Mouse (Mus musculus) heart, embryonic 16.5 days (tissue): Measurements from ENCODE around the gene Cyp17a1. TPM values are rescaled to one million over a fixed set of nuclear protein-coding genes. Genes with fewer than 3 reads are reported as not detected.

Experiments
- ATAC-seq: fragments of 200-750 bp; cut with Nextera tagmentation; replicated peaks from 2 replicates; pipeline ENCODE4 v1.8.0; 2017; ENCODE audit warnings: moderate number of reproducible peaks; ENCODE audit not compliant: insufficient read depth, low FRiP score; ENCODE audit errors: extremely low read depth
- H3K27ac ChIP-seq: fragments of 300-500 bp; sonication (generic); 2 replicates; pipeline ENCODE4 v1.5.1; 2014; ENCODE audit warnings: mild to moderate bottlenecking, low read length, control low read depth, moderate library complexity
- H3K27me3 ChIP-seq: fragments of 300-500 bp; sonication (generic); 2 replicates; pipeline ENCODE4 v1.6.1; 2014; ENCODE audit warnings: low read length, mixed read lengths; ENCODE audit not compliant: control insufficient read depth, insufficient read depth
- H3K36me3 ChIP-seq: fragments of 300-500 bp; sonication (generic); 2 replicates; pipeline ENCODE4 v1.6.1; 2014; ENCODE audit not compliant: control insufficient read depth, insufficient read depth
- H3K4me1 ChIP-seq: fragments of 300-500 bp; sonication (generic); 2 replicates; pipeline ENCODE4 v1.6.1; 2014; ENCODE audit warnings: low read length, mixed read lengths; ENCODE audit not compliant: control insufficient read depth, insufficient read depth
- H3K4me2 ChIP-seq: fragments of 300-500 bp; sonication (generic); 2 replicates; pipeline ENCODE4 v1.6.1; 2014; ENCODE audit warnings: low read depth, mild to moderate bottlenecking, control low read depth, low read length
- H3K4me3 ChIP-seq: fragments of 300-500 bp; sonication (generic); 2 replicates; pipeline ENCODE4 v1.5.1; 2014; ENCODE audit warnings: mild to moderate bottlenecking, control low read depth, low read length
- H3K9ac ChIP-seq: fragments of 300-500 bp; sonication (generic); 2 replicates; pipeline ENCODE4 v1.6.1; 2014; ENCODE audit warnings: low read length, control low read depth
- H3K9me3 ChIP-seq: fragments of 300-500 bp; sonication (generic); replicated peaks from 2 replicates; pipeline ENCODE4 v1.6.1; 2016; ENCODE audit warnings: low read length; ENCODE audit not compliant: control insufficient read depth
- WGBS: fragments of 180-500 bp; shearing (Covaris S2); extraction: QIAGEN DNeasy Blood & Tissue Kit; methylation state at CpG from one replicate; pipeline ENCODE4 v1.1.7; 2014; 5-methylcytosine and 5-hydroxymethylcytosine counted together
- polyA plus RNA-seq: library from polyadenylated mRNA; unstranded; fragments of >200 nt; fragmentation: Nextera tagmentation; extraction: Ambion mirVana; gene quantifications from 2 replicates; pipeline ENCODE4 v1.2.1, GENCODE M21; 2015

The Cyp17a1 gene
- polyA plus RNA-seq, 1 experiment from 2014 or later = 1.7 TPM

DNA sequence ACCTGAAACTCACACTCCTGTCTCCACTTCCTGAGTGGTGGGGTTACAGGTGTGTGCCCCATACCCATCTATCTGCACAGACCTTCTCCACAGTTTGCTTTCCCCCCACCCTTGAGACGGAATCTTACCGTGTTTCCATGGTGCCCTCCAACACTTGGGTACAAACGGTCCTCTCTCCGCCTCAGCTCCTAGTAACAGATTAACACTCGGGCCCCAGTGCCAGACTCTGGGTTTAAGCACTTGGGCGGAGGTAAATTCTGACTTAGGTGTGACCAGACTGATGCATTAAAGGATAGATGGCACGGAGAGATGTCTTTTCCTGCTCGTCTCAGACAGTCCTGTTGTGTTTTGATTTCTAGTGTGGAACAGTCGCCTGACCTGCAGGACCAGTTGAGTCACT is 28.2 kb upstream of the Cyp17a1 start:
- no peak overlapping the region for H3K4me3 ChIP-seq
- H3K9ac ChIP-seq = no peak overlapping the region
- 79% methylated on average over 9 of the region's 9 CpGs for WGBS
- H3K27me3 ChIP-seq = peaks cover 2% of the 10 kb centered on the region; the same call in 1 of the 2 replicates
- no peak for ATAC-seq
- 0 out of 2 replicates have a peak, but pooled peaks cover 4% of the 10 kb centered on the region for H3K36me3 ChIP-seq
- peaks cover 3% of the 10 kb centered on the region; the same call in 1 of the 2 replicates for H3K4me1 ChIP-seq
- H3K9me3 ChIP-seq = no peaks in the 10 kb centered on the region
- no peak overlapping the region for H3K27ac ChIP-seq
- no peak overlapping the region for H3K4me2 ChIP-seq

DNA sequence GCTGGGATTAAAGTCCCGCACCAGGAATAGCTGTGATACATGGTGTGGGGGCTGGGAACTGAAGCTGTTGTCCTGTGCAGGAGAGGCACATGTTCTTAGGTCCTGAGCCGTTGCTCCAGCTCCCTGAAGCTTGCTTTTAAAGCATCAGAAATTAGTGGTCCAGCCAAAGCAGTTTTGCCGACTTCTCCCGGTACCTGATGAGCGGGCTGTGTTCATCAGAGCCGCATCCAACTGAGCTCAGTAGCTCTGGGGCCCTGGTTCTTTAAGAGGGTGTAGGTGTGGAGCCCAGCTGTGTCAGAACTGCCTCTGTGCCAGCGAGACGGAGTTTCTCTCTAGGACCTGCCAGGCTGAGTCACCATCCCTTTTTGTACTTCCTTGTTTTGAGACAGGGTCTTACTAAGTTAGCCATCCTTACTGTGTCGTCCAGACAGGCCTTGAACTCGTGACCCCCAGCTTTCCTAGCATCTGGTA is 26.1 kb upstream of the Cyp17a1 start:
- 69% methylated on average over 10 of the region's 10 CpGs for WGBS

DNA sequence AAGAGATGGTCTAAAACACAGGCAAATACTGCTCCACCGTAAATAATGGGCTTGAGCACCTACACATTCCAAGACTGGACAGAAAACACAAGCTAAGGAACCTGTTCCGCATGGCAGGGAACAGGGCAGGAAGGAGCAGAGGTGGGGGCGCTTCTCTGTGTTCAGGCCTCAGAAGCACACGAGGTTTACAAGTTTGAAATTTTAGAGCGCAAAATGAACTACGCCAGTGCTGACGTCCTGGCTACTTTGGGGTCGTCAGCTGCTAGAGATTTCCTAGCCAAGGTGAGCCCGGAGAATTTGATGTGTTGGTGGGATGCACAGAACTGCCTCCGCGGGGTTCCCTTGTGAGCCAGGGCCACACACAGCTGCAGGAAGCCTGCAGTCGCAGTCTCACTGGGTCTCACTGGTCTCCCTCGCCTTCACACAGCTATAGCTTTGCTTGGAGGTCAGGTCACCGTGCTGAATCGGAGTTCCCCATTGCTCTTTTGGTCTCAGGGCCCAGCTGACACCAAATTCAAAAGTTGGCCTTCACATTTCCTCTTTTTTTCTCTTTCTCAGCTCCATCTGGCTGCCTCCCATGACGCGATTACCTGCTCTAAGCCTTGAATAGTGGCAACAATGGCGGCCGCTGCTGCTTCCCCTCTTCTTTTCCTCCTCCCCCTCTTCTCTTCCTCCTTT is 25.0 kb upstream of the Cyp17a1 start:
- Histone ChIP-seq H3K4me2 (no peak overlapping the region), H3K4me1 (no peaks in the 10 kb centered on the region), H3K9ac (no peak overlapping the region), H3K27ac (no peak overlapping the region), H3K9me3 (no peaks in the 10 kb centered on the region), H3K4me3 (no peak overlapping the region), H3K36me3 (0 out of 2 replicates have a peak, but pooled peaks cover 4% of the 10 kb centered on the region), H3K27me3 (no peaks in the 10 kb centered on the region)
- no peak for ATAC-seq
- WGBS = 59% methylated on average over 19 of the region's 19 CpGs

More for the DNA sequence above, 26.1 kb upstream of the Cyp17a1 start:
- H3K36me3 ChIP-seq = 0 out of 2 replicates have a peak, but pooled peaks cover 4% of the 10 kb centered on the region
- ATAC-seq = no peak
- H3K27ac ChIP-seq = no peak overlapping the region
- no peak overlapping the region for H3K4me2 ChIP-seq
- H3K4me1 ChIP-seq = no peaks in the 10 kb centered on the region
- peaks cover 2% of the 10 kb centered on the region; the same call in 1 of the 2 replicates for H3K27me3 ChIP-seq
- no peak overlapping the region for H3K9ac ChIP-seq
- no peak overlapping the region for H3K4me3 ChIP-seq
- H3K9me3 ChIP-seq = no peaks in the 10 kb centered on the region

DNA sequence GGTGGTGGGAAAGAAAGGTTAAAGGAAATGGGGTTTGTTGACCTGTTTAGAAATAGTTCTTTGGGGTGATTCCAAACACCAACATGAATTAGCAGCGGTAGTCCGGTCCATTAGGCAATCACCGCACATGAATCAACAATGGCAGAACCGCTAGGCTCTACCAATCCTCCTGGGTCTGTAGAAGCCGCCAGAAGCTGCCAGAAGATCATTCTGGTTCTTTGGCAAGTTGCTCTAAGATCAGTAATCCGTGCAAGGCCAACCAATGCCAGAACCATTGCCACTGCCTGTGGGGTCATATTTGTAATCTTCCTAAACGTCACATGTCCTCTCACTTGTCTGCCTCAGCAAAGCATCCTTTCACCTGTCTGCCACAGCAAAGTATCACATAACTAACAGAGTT is 24.0 kb upstream of the Cyp17a1 start:
- Histone ChIP-seq H3K4me1 (no peaks in the 10 kb centered on the region), H3K4me2 (no peak overlapping the region), H3K36me3 (0 out of 2 replicates have a peak, but pooled peaks cover 4% of the 10 kb centered on the region), H3K9me3 (no peaks in the 10 kb centered on the region), H3K4me3 (no peak overlapping the region), H3K9ac (no peak overlapping the region), H3K27me3 (no peaks in the 10 kb centered on the region), H3K27ac (no peak overlapping the region)
- ATAC-seq = no peak
- WGBS = 95% methylated on average over 7 of the region's 7 CpGs

DNA sequence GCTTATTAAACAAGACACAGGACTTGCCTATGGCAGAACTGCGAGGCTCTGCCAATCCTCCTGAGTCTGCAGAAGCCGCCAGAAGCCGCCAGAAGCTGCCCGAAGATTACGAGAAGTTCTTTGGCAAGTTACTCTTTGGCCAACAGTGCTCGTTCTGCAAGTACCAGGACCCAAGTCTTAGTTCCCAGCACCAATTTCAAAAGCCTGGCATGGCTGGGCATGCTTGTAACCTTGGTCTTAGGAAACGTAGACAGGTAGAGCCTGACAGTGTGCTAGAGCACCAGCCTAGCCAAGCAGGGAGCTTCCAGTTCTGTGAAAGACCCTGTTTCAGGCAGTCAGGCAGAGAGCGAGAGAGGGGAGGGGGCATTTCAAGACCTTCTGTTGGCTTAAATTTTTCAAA is 23.5 kb upstream of the Cyp17a1 start:
- H3K27me3 ChIP-seq = no peaks in the 10 kb centered on the region
- WGBS = 92% methylated on average over 8 of the region's 8 CpGs
- no peaks in the 10 kb centered on the region for H3K9me3 ChIP-seq
- 0 out of 2 replicates have a peak, but pooled peaks cover 4% of the 10 kb centered on the region for H3K36me3 ChIP-seq
- ATAC-seq = no peak
- no peak overlapping the region for H3K4me3 ChIP-seq
- no peak overlapping the region for H3K9ac ChIP-seq
- H3K27ac ChIP-seq = no peak overlapping the region
- no peak overlapping the region for H3K4me2 ChIP-seq
- no peaks in the 10 kb centered on the region for H3K4me1 ChIP-seq

DNA sequence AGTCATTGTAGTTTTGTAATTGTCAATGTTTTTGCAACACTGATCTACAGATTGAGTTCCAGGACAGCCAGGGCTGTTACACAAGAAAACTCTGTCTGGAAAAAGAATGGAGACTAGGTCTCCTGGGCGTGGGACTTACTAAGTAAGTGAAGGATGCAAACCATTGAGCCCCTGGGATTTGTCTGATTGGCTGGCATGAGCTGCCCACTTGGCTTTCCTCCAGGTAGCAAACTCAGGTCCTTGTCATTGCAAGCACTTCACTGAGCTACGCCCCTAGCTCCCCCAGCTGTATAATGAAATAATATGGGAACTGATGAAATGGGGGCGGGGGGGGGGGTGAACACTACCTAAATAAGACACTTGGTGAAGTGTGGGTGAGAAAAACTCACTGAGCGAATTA is 20.2 kb upstream of the Cyp17a1 start:
- no peak overlapping the region for H3K4me3 ChIP-seq
- H3K27ac ChIP-seq = no peak overlapping the region
- H3K36me3 ChIP-seq = no peaks in the 10 kb centered on the region
- no peaks in the 10 kb centered on the region for H3K27me3 ChIP-seq
- ATAC-seq = no peak
- 82% methylated on average over 4 of the region's 4 CpGs for WGBS
- H3K4me2 ChIP-seq = no peak overlapping the region
- no peaks in the 10 kb centered on the region for H3K9me3 ChIP-seq
- H3K9ac ChIP-seq = no peak overlapping the region
- H3K4me1 ChIP-seq = peaks cover 11% of the 10 kb centered on the region

DNA sequence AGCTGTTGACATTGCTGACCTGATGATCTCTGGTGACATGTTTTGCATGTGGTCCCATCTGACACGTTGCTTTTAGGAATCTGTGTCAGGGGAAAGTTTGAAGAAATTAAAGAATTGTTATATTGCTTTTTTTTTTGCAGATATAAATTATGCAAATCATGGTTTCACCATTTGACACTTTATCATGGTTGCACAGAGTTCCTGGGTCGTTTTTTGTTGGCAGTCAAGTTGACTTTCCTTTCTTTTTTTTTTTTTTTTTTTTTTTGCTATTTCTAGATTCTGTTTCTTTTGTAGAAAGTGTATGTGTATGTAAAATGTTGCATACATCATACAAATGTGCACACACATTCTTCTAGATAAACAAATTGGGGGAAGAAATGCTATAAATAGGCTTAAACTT is 18.1 kb upstream of the Cyp17a1 start:
- H3K9ac ChIP-seq = no peak overlapping the region
- no peak overlapping the region for H3K27ac ChIP-seq
- 59% methylated on average over 2 of the region's 2 CpGs for WGBS
- H3K27me3 ChIP-seq = no peaks in the 10 kb centered on the region
- H3K4me1 ChIP-seq = peaks cover 11% of the 10 kb centered on the region
- H3K9me3 ChIP-seq = no peaks in the 10 kb centered on the region
- no peaks in the 10 kb centered on the region for H3K36me3 ChIP-seq
- no peak overlapping the region for H3K4me2 ChIP-seq
- no peak for ATAC-seq
- H3K4me3 ChIP-seq = no peak overlapping the region

DNA sequence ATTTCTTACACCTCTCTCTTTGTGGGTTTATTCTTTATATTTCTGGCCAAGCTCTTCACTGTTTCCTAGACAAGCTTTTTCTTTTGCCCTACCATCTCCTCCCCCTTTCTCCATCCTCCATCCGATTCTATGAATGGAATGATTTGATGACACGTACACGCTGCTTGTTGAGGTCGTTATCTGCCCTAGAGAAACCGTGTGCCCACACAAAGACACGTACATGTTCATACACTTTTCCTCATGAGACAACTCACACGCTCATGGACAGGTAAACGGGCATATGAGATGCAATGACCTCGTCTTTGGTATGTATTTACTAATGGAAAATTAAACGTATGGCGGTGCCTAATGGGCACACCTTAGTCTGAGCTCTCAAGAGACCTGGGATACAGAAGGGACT is 17.4 kb upstream of the Cyp17a1 start:
- ATAC-seq = no peak
- Histone ChIP-seq H3K27ac (no peak overlapping the region; the same call in 1 of the 2 replicates), H3K27me3 (no peaks in the 10 kb centered on the region), H3K9me3 (no peaks in the 10 kb centered on the region), H3K4me3 (peak overlapping the region; percentile 70), H3K4me2 (peak overlapping the region; percentile 78), H3K9ac (peak overlapping the region; percentile 83), H3K36me3 (no peaks in the 10 kb centered on the region), H3K4me1 (peaks cover 11% of the 10 kb centered on the region)
- WGBS = 69% methylated on average over 11 of the region's 11 CpGs

DNA sequence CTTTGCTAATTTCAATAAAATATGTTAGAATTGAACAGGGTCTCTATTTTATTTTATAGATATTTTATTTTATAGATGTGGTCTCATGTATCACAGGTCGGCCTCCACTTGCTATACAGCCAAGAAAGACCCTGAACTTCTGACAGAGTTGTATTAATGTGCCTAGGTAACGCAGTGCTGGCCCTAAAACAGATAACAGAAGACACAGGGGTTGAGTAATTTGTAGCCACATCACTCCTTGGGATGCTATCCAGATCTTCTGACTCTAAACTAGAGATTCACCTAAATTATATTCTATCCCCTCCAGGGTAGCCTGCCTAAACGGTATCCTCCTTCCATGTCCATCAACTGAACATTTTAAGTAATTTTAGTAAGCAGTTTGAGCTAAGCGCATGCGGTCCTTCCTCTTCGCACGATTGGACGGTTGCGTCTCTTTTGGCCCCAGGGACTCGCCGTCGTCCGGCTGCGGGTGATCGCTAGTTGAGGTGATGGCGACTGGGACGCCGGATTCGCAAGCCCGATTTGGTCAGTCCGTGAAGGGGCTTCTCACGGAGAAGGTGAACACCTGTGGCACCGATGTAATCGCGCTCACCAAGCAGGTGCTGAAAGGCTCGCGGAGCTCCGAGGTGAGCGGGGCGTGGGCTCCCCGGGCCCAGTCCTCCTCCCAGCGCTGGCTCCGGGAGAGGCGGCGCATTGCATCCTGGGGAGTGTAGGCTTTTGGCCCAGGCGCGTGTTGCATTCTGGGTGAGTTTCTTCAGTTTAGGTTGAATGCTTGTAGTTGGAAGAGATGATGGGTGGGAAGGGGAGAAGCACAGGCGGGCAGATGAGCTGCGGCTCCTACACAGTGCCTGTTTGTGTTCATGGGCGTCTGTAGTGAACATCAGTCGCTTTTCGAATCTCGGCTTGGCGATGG is 16.7 kb upstream of the Cyp17a1 start, which contains the start of gene Borcs7:
Gene Borcs7 (plus strand): TSS at position 447 of the 913 bp plus-strand sequence.
- Histone ChIP-seq H3K27ac (peak within 1 kb of the TSS; percentile 17), H3K9ac (peak within 1 kb of the TSS; percentile 83), H3K27me3 (no peaks in the 10 kb centered on the region), H3K4me3 (peak within 1 kb of the TSS; percentile 70), H3K36me3 (no peaks in the 10 kb centered on the region), H3K9me3 (no peaks in the 10 kb centered on the region), H3K4me2 (peak within 1 kb of the TSS; percentile 78), H3K4me1 (peaks cover 11% of the 10 kb centered on the region)
- WGBS = 3% methylated on average over 44 of the region's 44 CpGs
- peak; percentile 96 for ATAC-seq
